Mouse (Mus musculus): ENCODE data around the gene Ppp6r1. TPM values are rescaled to one million over a fixed set of nuclear protein-coding genes. Genes with fewer than 3 reads are reported as not detected.

The Ppp6r1 gene
- polyA plus RNA-seq, 1 experiment from 2014 or later = 6.1 TPM

DNA sequence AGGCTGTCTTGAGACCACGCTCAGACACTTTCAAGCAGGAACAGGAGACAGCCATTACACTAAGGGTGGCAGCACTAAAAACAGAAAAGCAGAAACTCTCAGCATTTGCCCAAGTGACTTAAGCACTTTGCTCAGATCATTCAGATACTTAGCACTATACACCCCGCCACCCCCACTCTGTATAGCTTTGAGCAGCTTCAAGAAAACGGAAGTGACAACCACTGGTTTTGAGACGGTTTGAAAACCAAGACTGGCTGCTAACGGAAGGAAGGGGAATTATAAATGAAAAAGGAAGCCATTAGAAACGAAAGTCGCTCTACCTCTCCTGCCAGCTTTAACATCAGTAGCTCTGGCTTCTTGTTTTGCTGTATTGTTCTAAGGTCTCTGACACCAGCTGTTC, 5.0 kb downstream of the Ppp6r1 start:
- Histone ChIP-seq H3K27ac (ENCODE audit: low read depth, low read length) (no peak overlapping the region), H3K36me3 (ENCODE audit: control insufficient read depth, insufficient read depth, low read length) (no peaks in the 10 kb centered on the region; the same call in 1 of the 2 replicates), H3K4me3 (ENCODE audit: low read depth, low read length) (no peak overlapping the region), H3K9ac (ENCODE audit: low read length) (no peak overlapping the region), H3K4me2 (no peak overlapping the region), H3K27me3 (ENCODE audit: control insufficient read depth, insufficient read depth, low read length) (no peaks in the 10 kb centered on the region), H3K9me3 (ENCODE audit: control insufficient read depth, low read length) (no peaks in the 10 kb centered on the region), H3K4me1 (ENCODE audit: control insufficient read depth, insufficient read depth, low read length) (peaks cover 13% of the 10 kb centered on the region)
- ATAC-seq (ENCODE audit: low FRiP score) (no peak), DNase-seq (ENCODE audit: low spot score, missing footprints) (no peak)
- WGBS = 92% methylated on average over 7 of the region's 7 CpGs

- DNase-seq (ENCODE audit: low spot score, missing footprints) = no peak
- H3K4me3 ChIP-seq (ENCODE audit: low read depth, low read length) = no peak overlapping the region
- no peaks in the 10 kb centered on the region; the same call in 1 of the 2 replicates for H3K36me3 ChIP-seq (ENCODE audit: control insufficient read depth, insufficient read depth, low read length)
- no peak overlapping the region for H3K4me2 ChIP-seq
- no peaks in the 10 kb centered on the region for H3K27me3 ChIP-seq (ENCODE audit: control insufficient read depth, insufficient read depth, low read length)
- H3K9me3 ChIP-seq (ENCODE audit: control insufficient read depth, low read length) = no peaks in the 10 kb centered on the region
- WGBS = 86% methylated on average over 5 of the region's 5 CpGs
- no peak overlapping the region for H3K9ac ChIP-seq (ENCODE audit: low read length)
- ATAC-seq (ENCODE audit: low FRiP score) = no peak
- no peak overlapping the region for H3K27ac ChIP-seq (ENCODE audit: low read depth, low read length)
- H3K4me1 ChIP-seq (ENCODE audit: control insufficient read depth, insufficient read depth, low read length) = peaks cover 13% of the 10 kb centered on the region
Observed at GRCm38 (mm10) chr7:4653351-4653750, 5.5 kb downstream of the Ppp6r1 start.

DNA sequence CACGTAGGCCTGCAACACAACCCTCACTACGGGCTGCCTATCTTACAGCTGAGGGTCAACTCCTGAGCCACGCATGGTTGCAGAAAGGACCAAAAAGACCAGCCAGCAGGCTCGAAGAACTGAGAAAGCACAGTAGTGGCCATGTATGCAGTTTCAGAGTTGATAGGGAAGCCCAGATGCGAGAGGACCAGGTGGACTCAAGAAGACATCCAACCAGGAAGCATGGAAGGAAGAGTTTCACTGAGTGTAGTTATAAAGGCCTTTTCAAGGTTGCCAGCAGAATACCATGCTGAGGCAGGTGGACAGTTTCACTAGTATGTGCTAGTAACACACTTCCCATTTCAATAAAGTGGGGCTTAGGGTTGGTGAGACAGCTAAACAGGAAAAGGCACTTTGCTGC, 6.1 kb downstream of the Ppp6r1 start:
- 97% methylated on average over 5 of the region's 5 CpGs for WGBS
- Histone ChIP-seq H3K4me2 (no peak overlapping the region), H3K4me3 (ENCODE audit: low read depth, low read length) (no peak overlapping the region), H3K27ac (ENCODE audit: low read depth, low read length) (no peak overlapping the region), H3K9me3 (ENCODE audit: control insufficient read depth, low read length) (no peaks in the 10 kb centered on the region), H3K36me3 (ENCODE audit: control insufficient read depth, insufficient read depth, low read length) (no peaks in the 10 kb centered on the region; the same call in 1 of the 2 replicates), H3K9ac (ENCODE audit: low read length) (no peak overlapping the region), H3K27me3 (ENCODE audit: control insufficient read depth, insufficient read depth, low read length) (no peaks in the 10 kb centered on the region), H3K4me1 (ENCODE audit: control insufficient read depth, insufficient read depth, low read length) (peaks cover 8% of the 10 kb centered on the region)
- no peak for DNase-seq (ENCODE audit: low spot score, missing footprints)
- no peak for ATAC-seq (ENCODE audit: low FRiP score)

DNA sequence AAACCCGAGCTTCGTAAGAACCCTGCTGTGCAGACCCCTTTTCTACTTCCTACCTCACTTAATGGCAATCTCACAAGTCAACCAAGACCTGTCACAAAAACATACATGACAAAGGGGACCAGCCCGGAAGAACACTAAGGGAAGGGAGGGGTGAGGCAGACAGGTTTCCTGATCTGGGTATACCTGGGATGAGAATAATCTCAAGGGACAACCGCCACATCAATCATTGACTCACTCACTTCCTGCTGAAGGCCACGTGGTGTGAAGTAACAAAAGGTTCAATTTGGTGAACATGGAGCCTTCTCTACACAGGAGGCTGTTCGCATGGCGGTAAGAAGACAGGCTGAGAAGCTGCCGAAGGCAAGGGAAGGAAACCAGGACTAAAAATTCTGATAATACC, 7.2 kb downstream of the Ppp6r1 start:
- no peaks in the 10 kb centered on the region for H3K9me3 ChIP-seq (ENCODE audit: control insufficient read depth, low read length)
- 95% methylated on average over 8 of the region's 8 CpGs for WGBS
- no peak overlapping the region for H3K27ac ChIP-seq (ENCODE audit: low read depth, low read length)
- no peak overlapping the region for H3K9ac ChIP-seq (ENCODE audit: low read length)
- H3K36me3 ChIP-seq (ENCODE audit: control insufficient read depth, insufficient read depth, low read length) = no peaks in the 10 kb centered on the region; the same call in 1 of the 2 replicates
- DNase-seq (ENCODE audit: low spot score, missing footprints) = no peak
- no peak for ATAC-seq (ENCODE audit: low FRiP score)
- H3K4me2 ChIP-seq = no peak overlapping the region
- H3K27me3 ChIP-seq (ENCODE audit: control insufficient read depth, insufficient read depth, low read length) = no peaks in the 10 kb centered on the region
- H3K4me1 ChIP-seq (ENCODE audit: control insufficient read depth, insufficient read depth, low read length) = no peaks in the 10 kb centered on the region
- H3K4me3 ChIP-seq (ENCODE audit: low read depth, low read length) = no peak overlapping the region

- H3K36me3 ChIP-seq (ENCODE audit: control insufficient read depth, insufficient read depth, low read length) = peaks cover 10% of the 10 kb centered on the region
- ATAC-seq (ENCODE audit: low FRiP score) (no peak), DNase-seq (ENCODE audit: low spot score, missing footprints) (no peak)
- no peak overlapping the region for H3K27ac ChIP-seq (ENCODE audit: low read depth, low read length)
- H3K4me1 ChIP-seq (ENCODE audit: control insufficient read depth, insufficient read depth, low read length) = no peaks in the 10 kb centered on the region
- 83% methylated on average over 2 of the region's 2 CpGs for WGBS
- H3K27me3 ChIP-seq (ENCODE audit: control insufficient read depth, insufficient read depth, low read length) = no peaks in the 10 kb centered on the region
- no peak overlapping the region for H3K4me2 ChIP-seq
- H3K9ac ChIP-seq (ENCODE audit: low read length) = no peak overlapping the region
- H3K4me3 ChIP-seq (ENCODE audit: low read depth, low read length) = no peak overlapping the region
- no peaks in the 10 kb centered on the region for H3K9me3 ChIP-seq (ENCODE audit: control insufficient read depth, low read length)
Observed at GRCm38 (mm10) chr7:4647992-4648391, 10.8 kb downstream of the Ppp6r1 start.

DNA sequence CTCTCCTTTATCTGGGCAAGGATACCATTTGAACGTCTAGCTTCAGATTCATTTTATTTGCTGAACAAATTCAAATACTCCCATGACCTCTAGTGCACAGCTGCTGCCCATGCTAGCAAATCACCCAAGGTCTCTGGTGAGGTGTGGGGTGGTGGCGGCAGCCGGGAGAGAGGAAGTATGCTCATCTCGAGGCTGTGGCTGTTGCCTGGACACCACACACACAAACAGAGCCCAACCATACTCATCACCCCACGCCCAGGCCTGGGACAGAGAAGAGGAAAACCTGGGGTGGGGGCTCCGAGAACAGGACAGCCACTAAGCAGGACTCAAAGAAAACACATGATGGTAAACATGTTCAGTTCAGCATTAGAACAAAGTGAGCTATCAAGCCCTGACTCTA, 11.5 kb downstream of the Ppp6r1 start:
- Histone ChIP-seq H3K4me1 (ENCODE audit: control insufficient read depth, insufficient read depth, low read length) (no peaks in the 10 kb centered on the region), H3K36me3 (ENCODE audit: control insufficient read depth, insufficient read depth, low read length) (peaks cover 10% of the 10 kb centered on the region), H3K4me2 (no peak overlapping the region), H3K9me3 (ENCODE audit: control insufficient read depth, low read length) (no peaks in the 10 kb centered on the region), H3K27me3 (ENCODE audit: control insufficient read depth, insufficient read depth, low read length) (no peaks in the 10 kb centered on the region), H3K27ac (ENCODE audit: low read depth, low read length) (no peak overlapping the region), H3K4me3 (ENCODE audit: low read depth, low read length) (no peak overlapping the region), H3K9ac (ENCODE audit: low read length) (no peak overlapping the region)
- DNase-seq (ENCODE audit: low spot score, missing footprints) = peak; percentile 6
- ATAC-seq (ENCODE audit: low FRiP score) = no peak
- WGBS = 87% methylated on average over 6 of the region's 6 CpGs

DNA sequence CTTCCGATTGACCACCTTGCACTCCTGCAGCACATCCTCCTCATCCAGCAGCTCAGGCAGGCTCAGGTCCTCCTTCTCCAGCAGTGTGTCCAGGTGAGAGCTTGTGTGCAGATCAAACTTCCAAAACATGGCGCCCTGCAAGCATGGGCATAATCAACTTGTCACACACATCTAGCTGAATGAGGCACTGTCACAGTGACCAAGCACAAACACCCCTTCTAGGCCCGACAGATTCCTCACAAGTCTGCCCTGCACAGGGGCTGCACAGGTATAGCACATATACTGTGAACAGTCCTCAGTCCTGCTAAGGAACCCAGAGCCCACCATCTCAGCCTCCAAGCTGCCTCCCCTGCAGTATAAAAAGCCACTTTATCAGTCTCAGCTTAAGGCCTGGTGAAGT, 12.0 kb downstream of the Ppp6r1 start:
- peaks cover 15% of the 10 kb centered on the region for H3K36me3 ChIP-seq (ENCODE audit: control insufficient read depth, insufficient read depth, low read length)
- no peak overlapping the region for H3K27ac ChIP-seq (ENCODE audit: low read depth, low read length)
- no peak overlapping the region for H3K4me2 ChIP-seq
- 78% methylated on average over 3 of the region's 3 CpGs for WGBS
- no peak overlapping the region for H3K9ac ChIP-seq (ENCODE audit: low read length)
- H3K27me3 ChIP-seq (ENCODE audit: control insufficient read depth, insufficient read depth, low read length) = no peaks in the 10 kb centered on the region
- H3K9me3 ChIP-seq (ENCODE audit: control insufficient read depth, low read length) = no peaks in the 10 kb centered on the region
- peak; percentile 6 for DNase-seq (ENCODE audit: low spot score, missing footprints)
- H3K4me1 ChIP-seq (ENCODE audit: control insufficient read depth, insufficient read depth, low read length) = no peaks in the 10 kb centered on the region
- H3K4me3 ChIP-seq (ENCODE audit: low read depth, low read length) = no peak overlapping the region
- ATAC-seq (ENCODE audit: low FRiP score) = no peak

GRCm38 (mm10) chr7:4643225-4643624, 15.6 kb downstream of the Ppp6r1 start:
- H3K27ac ChIP-seq (ENCODE audit: low read depth, low read length) = no peak overlapping the region
- ATAC-seq (ENCODE audit: low FRiP score) = no peak
- peak; percentile 21 for DNase-seq (ENCODE audit: low spot score, missing footprints)
- no peaks in the 10 kb centered on the region for H3K9me3 ChIP-seq (ENCODE audit: control insufficient read depth, low read length)
- H3K36me3 ChIP-seq (ENCODE audit: control insufficient read depth, insufficient read depth, low read length) = peaks cover 23% of the 10 kb centered on the region
- no peaks in the 10 kb centered on the region for H3K27me3 ChIP-seq (ENCODE audit: control insufficient read depth, insufficient read depth, low read length)
- H3K4me2 ChIP-seq = no peak overlapping the region
- 95% methylated on average over 6 of the region's 6 CpGs for WGBS
- no peaks in the 10 kb centered on the region for H3K4me1 ChIP-seq (ENCODE audit: control insufficient read depth, insufficient read depth, low read length)
- H3K4me3 ChIP-seq (ENCODE audit: low read depth, low read length) = no peak overlapping the region
- no peak overlapping the region for H3K9ac ChIP-seq (ENCODE audit: low read length)

DNA sequence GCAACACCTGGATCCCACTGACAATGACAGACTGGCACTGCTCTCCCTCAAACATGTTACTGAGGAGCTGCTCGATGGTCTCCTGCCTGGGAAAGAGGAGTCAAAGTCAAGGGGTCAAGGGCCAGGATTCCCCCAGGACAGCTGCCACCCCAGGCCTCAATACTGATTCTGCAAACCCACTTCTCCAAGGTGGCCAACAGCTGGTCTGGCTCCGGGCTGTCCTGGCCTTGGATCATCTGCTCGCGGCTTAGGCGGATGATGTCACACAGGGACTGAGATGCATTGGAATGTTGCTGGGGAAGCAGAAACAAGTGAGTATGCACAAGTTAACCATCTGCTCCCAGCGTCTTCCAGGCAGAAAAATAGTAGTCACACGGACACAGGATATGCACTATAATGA, 16.9 kb downstream of the Ppp6r1 start:
- Histone ChIP-seq H3K27ac (ENCODE audit: low read depth, low read length) (no peak overlapping the region), H3K4me1 (ENCODE audit: control insufficient read depth, insufficient read depth, low read length) (no peaks in the 10 kb centered on the region), H3K4me2 (no peak overlapping the region), H3K9ac (ENCODE audit: low read length) (no peak overlapping the region), H3K27me3 (ENCODE audit: control insufficient read depth, insufficient read depth, low read length) (no peaks in the 10 kb centered on the region), H3K4me3 (ENCODE audit: low read depth, low read length) (no peak overlapping the region), H3K9me3 (ENCODE audit: control insufficient read depth, low read length) (no peaks in the 10 kb centered on the region), H3K36me3 (ENCODE audit: control insufficient read depth, insufficient read depth, low read length) (peaks cover 26% of the 10 kb centered on the region)
- 94% methylated on average over 7 of the region's 7 CpGs for WGBS
- DNase-seq (ENCODE audit: low spot score, missing footprints) (peak; percentile 37), ATAC-seq (ENCODE audit: low FRiP score) (no peak)

DNA sequence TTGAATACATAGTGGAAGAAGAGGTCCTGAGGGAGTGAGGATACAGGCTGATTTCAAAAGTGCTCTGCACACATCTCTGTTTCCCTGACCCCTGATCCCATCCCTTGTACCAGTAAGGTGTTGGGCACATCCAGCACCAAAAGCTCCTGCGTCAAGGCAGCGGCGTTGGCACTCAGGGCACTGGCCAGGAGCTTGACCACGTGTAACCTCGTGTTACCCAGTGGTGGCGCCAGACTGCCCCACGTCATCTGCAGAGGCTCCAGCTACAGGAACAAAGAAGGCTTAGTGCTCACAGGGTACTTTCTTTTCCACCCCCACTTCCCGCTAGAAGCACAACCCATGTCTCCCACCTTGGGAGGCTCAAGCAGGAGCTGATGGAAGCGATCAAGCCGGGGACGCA, 17.7 kb downstream of the Ppp6r1 start:
- H3K27me3 ChIP-seq (ENCODE audit: control insufficient read depth, insufficient read depth, low read length) = no peaks in the 10 kb centered on the region
- H3K4me3 ChIP-seq (ENCODE audit: low read depth, low read length) = no peak overlapping the region
- H3K9ac ChIP-seq (ENCODE audit: low read length) = no peak overlapping the region
- 85% methylated on average over 11 of the region's 11 CpGs for WGBS
- no peak overlapping the region for H3K27ac ChIP-seq (ENCODE audit: low read depth, low read length)
- H3K4me1 ChIP-seq (ENCODE audit: control insufficient read depth, insufficient read depth, low read length) = no peaks in the 10 kb centered on the region
- DNase-seq (ENCODE audit: low spot score, missing footprints) (no peak), ATAC-seq (ENCODE audit: low FRiP score) (no peak; the same call in 1 of the 2 replicates)
- H3K4me2 ChIP-seq = no peak overlapping the region
- peaks cover 26% of the 10 kb centered on the region for H3K36me3 ChIP-seq (ENCODE audit: control insufficient read depth, insufficient read depth, low read length)
- H3K9me3 ChIP-seq (ENCODE audit: control insufficient read depth, low read length) = no peaks in the 10 kb centered on the region

Data from midbrain, embryonic 11.5 days (tissue).